Mouse (Mus musculus) colon, adult 2 months (tissue): ENCODE results near the gene Hemk1. TPM values are rescaled to one million over a fixed set of nuclear protein-coding genes. Genes with fewer than 3 reads are reported as not detected.

ENCODE experiments used
- polyA plus RNA-seq: library from polyadenylated mRNA; depleted of rRNA; stranded (reverse); fragments of >200 nt; gene quantifications from 2 replicates; pipeline ENCODE4 v1.2.3, GENCODE M21; 2012; rRNA removed

Gene Hemk1
- polyA plus RNA-seq = 18.1 and 18.8 TPM in 2 replicates

GRCm38 (mm10) chr9:107338172-107338883, at the start of gene Hemk1:
TSS of gene Hemk1 (minus strand) at chr9:107338350.

GRCm38 (mm10) chr9:107340267-107340859, 2.2 kb upstream of the Hemk1 start, which contains the start of gene 6430571L13Rik:
TSS of gene 6430571L13Rik (plus strand) at chr9:107340602.

GRCm38 (mm10) chr9:107296016-107296040, 42.3 kb downstream of the Hemk1 start, which contains the start of gene Cish:
TSS of gene Cish (plus strand) at chr9:107296026.

GRCm38 (mm10) chr9:107289211-107290076, 48.7 kb downstream of the Hemk1 start, which contains the start of gene Mapkapk3:
TSS of gene Mapkapk3 (minus strand) at chr9:107289877.

Other genes with a start within 250 kb of the Hemk1 start
- 0.83 and 2.8 TPM in 2 replicates for gene Dock3, start 106.4 kb downstream of the Hemk1 start, polyA plus RNA-seq
- gene Mapkapk3, start 48.5 kb downstream of the Hemk1 start, polyA plus RNA-seq = 63.5 and 65.9 TPM in 2 replicates
- gene Cish, start 42.3 kb downstream of the Hemk1 start, polyA plus RNA-seq = 26.1 and 27.6 TPM in 2 replicates
- 0.26 and 0.27 TPM in 2 replicates for gene 6430571L13Rik, start 2.3 kb upstream of the Hemk1 start, polyA plus RNA-seq
- 20.0 and 33.9 TPM in 2 replicates for gene Cacna2d2, start 61.3 kb upstream of the Hemk1 start, polyA plus RNA-seq
- 73.8 and 95.5 TPM in 2 replicates for gene Tmem115, start 195.6 kb upstream of the Hemk1 start, polyA plus RNA-seq
- gene Cyb561d2, start 203.8 kb upstream of the Hemk1 start, polyA plus RNA-seq = 37.4 and 58.8 TPM in 2 replicates
- 26.5 and 29.3 TPM in 2 replicates for gene Nprl2, start 203.9 kb upstream of the Hemk1 start, polyA plus RNA-seq
- gene Zmynd10, start 208.9 kb upstream of the Hemk1 start, polyA plus RNA-seq = 0.41 and 0.65 TPM in 2 replicates
- 27.3 and 28.5 TPM in 2 replicates for gene Rassf1, start 213.2 kb upstream of the Hemk1 start, polyA plus RNA-seq
- 78.3 and 101 TPM in 2 replicates for gene Tusc2, start 224.9 kb upstream of the Hemk1 start, polyA plus RNA-seq
- gene Hyal2, start 229.6 kb upstream of the Hemk1 start, polyA plus RNA-seq = 91.7 and 94.5 TPM in 2 replicates
- 4.4 and 5.2 TPM in 2 replicates for gene Hyal1, start 238.6 kb upstream of the Hemk1 start, polyA plus RNA-seq
- gene Naa80, start 240.5 kb upstream of the Hemk1 start, polyA plus RNA-seq = 53.5 and 65.8 TPM in 2 replicates
- gene Hyal3, start 242.5 kb upstream of the Hemk1 start, polyA plus RNA-seq = 0.96 and 0.98 TPM in 2 replicates
- gene Ifrd2, start 249.3 kb upstream of the Hemk1 start, polyA plus RNA-seq = 62.5 and 65.0 TPM in 2 replicates